ENCODE assay signal across 17 mouse cellular contexts in the genomic region with DNA sequence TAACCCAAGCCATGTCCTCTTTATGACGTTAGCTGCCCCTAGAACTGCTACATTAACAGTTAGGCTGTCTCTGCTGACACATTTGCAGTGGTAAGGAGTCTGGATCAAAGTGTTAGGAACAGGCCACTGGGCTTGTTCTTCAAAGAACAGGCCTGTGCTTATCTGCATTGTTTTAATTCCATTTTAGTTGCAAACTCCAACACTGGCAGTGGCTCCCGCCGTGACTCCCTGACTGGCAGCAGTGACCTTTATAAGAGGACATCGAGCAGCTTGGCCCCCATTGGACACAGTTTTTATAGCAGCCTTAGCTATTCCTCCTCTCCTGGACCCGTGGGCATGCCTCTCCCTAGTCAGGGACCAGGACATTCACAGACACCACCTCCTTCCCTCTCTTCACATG. TPM values are rescaled to one million over a fixed set of nuclear protein-coding genes. Genes with fewer than 3 reads are reported as not detected.
DNase-seq lines count a peak whose midpoint lies in the region; ATAC-seq and TF ChIP-seq lines count a peak whose summit lies in the region.
"Had no signal": no experiment of that assay in that cellular context is flagged by ENCODE, and none has a peak within 500 bp of the region (broad histone marks: within the 10 kb centered on the region; RNA-seq: fewer than 3 reads in every experiment).

No protein-coding gene starts in this region.

- H3K36me3 ChIP-seq in heart, embryonic 15.5 days, result peaks cover 67% of the 10 kb centered on the region
- H3K36me3 ChIP-seq in forebrain, embryonic 12.5 days (replicated peaks), result peaks cover 90% of the 10 kb centered on the region

- no peak overlapping the region for H3K4me3 ChIP-seq in left cerebral cortex, adult 2 months
- no peak overlapping the region for H3K4me3 ChIP-seq in heart, embryonic 15.5 days
- no peak overlapping the region for H3K4me3 ChIP-seq in forebrain, embryonic 12.5 days (replicated peaks)
- H3K4me3 ChIP-seq: forebrain, embryonic 13.5 days; liver, embryonic 12.5 days; lung, embryonic 15.5 days; neural tube, embryonic 13.5 days had no signal

- ATAC-seq in heart, embryonic 15.5 days (replicated peaks; ENCODE audit: insufficient number of reproducible peaks, insufficient read depth, low FRiP score, low read depth), result peak; percentile 83
- no peak for ATAC-seq in forebrain, embryonic 12.5 days (ENCODE audit: low FRiP score)
- ATAC-seq: forebrain, embryonic 13.5 days; liver, embryonic 12.5 days had no signal

- intact Hi-C loops in left cerebral cortex, adult 2 months (cut with DNase I), result no loop called here

- H3K4me2 ChIP-seq in heart, embryonic 15.5 days, result peak overlapping the region; percentile 10; the same call in 1 of the 2 replicates
- no peak overlapping the region for H3K4me2 ChIP-seq in forebrain, embryonic 12.5 days
- H3K4me2 ChIP-seq: forebrain, embryonic 13.5 days; liver, embryonic 12.5 days; lung, embryonic 15.5 days; midbrain, embryonic 11.5 days; neural tube, embryonic 13.5 days had no signal

- DNase-seq in adrenal gland, postnatal 36 days, result peak; percentile 54 to 60
- no peak for DNase-seq in adrenal gland, postnatal 10 days
- no peak for DNase-seq in left cerebral cortex, adult 2 months (ENCODE audit: extremely low spot score in 1 of 2, low spot score in 2 of 2)
- DNase-seq in left cerebral cortex, adult 18-20 months (ENCODE audit: low spot score in 2 of 2), result no peak
- DNase-seq in frontal cortex, postnatal 36 days (ENCODE audit: low spot score in 2 of 2), result no peak
- DNase-seq in B cell, adult 2 months, result no peak
- DNase-seq: cerebellum, postnatal 10 days; right cerebral cortex, postnatal 14 days had no signal

- no peaks in the 10 kb centered on the region for H3K27me3 ChIP-seq in heart, embryonic 15.5 days
- no peaks in the 10 kb centered on the region for H3K27me3 ChIP-seq in forebrain, embryonic 12.5 days
- H3K27me3 ChIP-seq: forebrain, embryonic 13.5 days; liver, embryonic 12.5 days; lung, embryonic 15.5 days; neural tube, embryonic 13.5 days had no signal

- H3K27ac ChIP-seq in left cerebral cortex, adult 2 months, result peak overlapping the region; percentile 55
- H3K27ac ChIP-seq in heart, embryonic 15.5 days, result peak overlapping the region; percentile 86
- H3K27ac ChIP-seq in forebrain, embryonic 12.5 days, result no peak overlapping the region
- H3K27ac ChIP-seq: forebrain, embryonic 13.5 days; kidney, postnatal 0 days; liver, embryonic 12.5 days; lung, embryonic 15.5 days; macrophage; neural tube, embryonic 13.5 days had no signal

- WGBS in heart, embryonic 15.5 days, result 29% methylated on average over 5 of the region's 5 CpGs
- 83% methylated on average over 5 of the region's 5 CpGs for WGBS in forebrain, embryonic 12.5 days

- no peak overlapping the region for H3K9ac ChIP-seq in heart, embryonic 15.5 days
- no peak overlapping the region for H3K9ac ChIP-seq in forebrain, embryonic 12.5 days
- H3K9ac ChIP-seq: forebrain, embryonic 13.5 days; liver, embryonic 12.5 days; lung, embryonic 15.5 days; neural tube, embryonic 13.5 days had no signal

- no peaks in the 10 kb centered on the region for H3K9me3 ChIP-seq in heart, embryonic 15.5 days (replicated peaks)
- no peaks in the 10 kb centered on the region for H3K9me3 ChIP-seq in forebrain, embryonic 12.5 days
- H3K9me3 ChIP-seq: forebrain, embryonic 13.5 days; liver, embryonic 12.5 days; lung, embryonic 15.5 days; neural tube, embryonic 13.5 days had no signal

- H3K4me1 ChIP-seq in heart, embryonic 15.5 days (replicated peaks), result peaks cover 45% of the 10 kb centered on the region
- no peaks in the 10 kb centered on the region; the same call in 1 of the 2 replicates for H3K4me1 ChIP-seq in forebrain, embryonic 12.5 days
- H3K4me1 ChIP-seq: forebrain, embryonic 13.5 days; liver, embryonic 12.5 days; lung, embryonic 15.5 days had no signal

- no peak for TF ChIP-seq CTCF in left cerebral cortex, adult 2 months (IDR thresholded peaks at IDR 0.05)

RNA-seq across cellular contexts. Expression of gene Sdc3, which starts 38.6 kb away (rescaled TPM):
- total RNA-seq in adrenal gland, postnatal 36 days (2021), result 100 to 1,000 TPM; 294 to 435 TPM
- 100 to 1,000 TPM; 149 to 179 TPM for total RNA-seq in adrenal gland, postnatal 10 days (2021)
- total RNA-seq in left cerebral cortex, adult 2 months (2021), result 100 to 1,000 TPM; 136 to 167 TPM
- 100 to 1,000 TPM; 150 to 156 TPM for total RNA-seq in left cerebral cortex, adult 18-20 months (2021)
- polyA plus RNA-seq in heart, embryonic 15.5 days (2015; fragmentation: Nextera tagmentation; extraction: Ambion mirVana), result 18.4 and 28.4 TPM in 2 replicates
- 37.4 and 44.3 TPM in 2 replicates for polyA plus RNA-seq in forebrain, embryonic 12.5 days (2016; fragmentation: Nextera tagmentation; extraction: Ambion mirVana)

Comparison
In these comparisons a context has a peak if more than half of its experiments do, and no peak if none do; other contexts are left out.
1. DNase-seq: peak in adrenal gland, postnatal 36 days (2 of 2); none in adrenal gland, postnatal 10 days (single experiment), left cerebral cortex, adult 2 months (0 of 2), left cerebral cortex, adult 18-20 months (0 of 2), frontal cortex, postnatal 36 days (0 of 2) and B cell, adult 2 months (0 of 2).